Mouse (Mus musculus) olfactory bulb, adult 2 months (tissue): Measurements from ENCODE around the gene Psmd1.

Experiments
- CTCF ChIP-seq: fragments of 200-500 bp; IDR thresholded peaks from 2 replicates; pipeline ENCODE4 v1.5.1; 2012; ENCODE audit warnings: low read depth, mild to moderate bottlenecking, low read length, moderate library complexity; ENCODE audit not compliant: insufficient read depth
- POLR2A ChIP-seq: fragments of 200-500 bp; IDR thresholded peaks from 2 replicates; pipeline ENCODE4 v1.6.1; 2012; ENCODE audit warnings: mild to moderate bottlenecking, low read depth, low read length, moderate library complexity; ENCODE audit not compliant: insufficient read depth

DNA sequence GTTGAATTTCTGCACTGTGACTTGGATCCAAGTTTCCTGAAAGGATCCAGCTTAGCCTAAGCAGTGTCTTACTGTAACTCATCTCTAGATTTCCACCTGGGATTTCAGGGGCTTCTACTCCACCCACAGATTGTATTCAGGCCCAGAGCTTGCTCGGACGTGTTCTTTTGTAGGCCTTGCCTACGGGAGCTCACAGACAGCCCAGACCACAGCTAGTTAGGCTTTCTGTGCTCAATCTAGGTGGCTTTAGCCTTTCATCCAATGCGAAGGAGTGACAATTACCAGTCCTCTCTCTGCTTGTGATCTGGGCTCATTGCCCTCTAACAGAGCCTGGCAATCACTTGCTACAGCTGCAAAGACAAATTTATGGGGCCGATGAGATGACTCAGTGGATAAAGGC lies 82.1 kb downstream of the Psmd1 start:
- TF ChIP-seq POLR2A (no peak), CTCF (no peak)
